Mouse (Mus musculus): ENCODE measurements around the gene C1qb. TPM values are rescaled to one million over a fixed set of nuclear protein-coding genes. Genes with fewer than 3 reads are reported as not detected.

The C1qb gene
- polyA plus RNA-seq, 1 experiment from 2014 or later = 80.6 TPM

DNA sequence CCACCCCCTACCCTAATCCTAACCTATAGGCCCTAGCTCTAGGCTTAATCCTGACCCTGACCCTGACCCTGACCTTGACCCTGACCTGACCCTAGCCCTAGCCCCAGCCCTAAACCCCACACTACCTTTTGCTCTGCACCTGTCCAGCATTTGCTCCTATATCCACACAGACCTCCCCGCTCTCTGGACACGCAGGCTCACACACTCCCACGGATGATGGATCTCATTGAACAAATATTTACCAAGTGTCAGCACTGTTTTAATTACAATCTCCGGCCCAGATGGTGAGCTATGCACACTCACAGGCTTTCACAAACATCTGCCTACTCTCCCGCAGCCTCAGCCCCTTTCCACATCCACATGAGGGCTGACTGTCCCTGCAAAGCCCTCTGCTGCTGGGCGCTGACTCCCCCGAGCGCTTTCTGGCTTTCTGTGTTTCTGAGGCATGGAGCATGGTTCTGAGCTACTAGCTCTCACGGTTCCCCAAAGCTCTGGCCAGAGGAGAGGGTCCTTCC lies 12.2 kb upstream of the C1qb start:
- 13% methylated on average over 9 of the region's 9 CpGs for WGBS
- TF ChIP-seq EP300 (optimal IDR thresholded peaks at IDR 0.05) (no peak), CTCF (IDR thresholded peaks at IDR 0.05; ENCODE audit: low read depth) (no peak)
- Histone ChIP-seq H3K36me3 (ENCODE audit: control insufficient read depth, insufficient read depth, low read length) (no peaks in the 10 kb centered on the region), H3K9ac (ENCODE audit: low read length) (no peak overlapping the region), H3K4me1 (replicated peaks; ENCODE audit: control insufficient read depth, insufficient read depth) (no peaks in the 10 kb centered on the region), H3K4me2 (replicated peaks; ENCODE audit: low read depth) (no peak overlapping the region), H3K4me3 (ENCODE audit: low read depth, low read length) (peak overlapping the region; percentile 8; the same call in 1 of the 2 replicates), H3K27me3 (ENCODE audit: control insufficient read depth, insufficient read depth, low read length) (no peaks in the 10 kb centered on the region), H3K27ac (replicated peaks) (no peak overlapping the region), H3K9me3 (ENCODE audit: control insufficient read depth, low read length) (no peaks in the 10 kb centered on the region)
- DNase-seq (ENCODE audit: low spot score) = no peak
- ATAC-seq (ENCODE audit: low FRiP score, low TSS enrichment) = peak; percentile 47; the same call in 1 of the 2 replicates

DNA sequence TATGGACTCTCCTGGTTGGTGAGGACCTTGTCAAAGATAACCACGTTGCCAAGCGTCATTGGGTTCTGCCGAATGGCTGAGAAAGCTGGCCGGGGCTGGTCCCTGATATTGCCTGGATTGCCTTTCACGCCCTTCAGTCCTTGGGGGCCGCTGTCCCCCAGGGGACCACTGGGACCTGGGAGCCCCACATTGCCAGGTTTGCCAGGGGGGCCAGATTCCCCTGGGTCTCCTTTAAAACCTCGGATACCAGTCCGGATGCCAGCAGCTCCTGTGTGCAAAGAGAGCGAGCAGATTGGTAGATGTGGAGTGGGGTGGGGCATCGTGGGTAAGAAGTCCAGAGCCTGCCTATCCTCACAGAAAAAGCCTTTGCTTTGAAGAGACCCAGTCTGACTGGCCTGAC lies 10.5 kb upstream of the C1qb start:
- Histone ChIP-seq H3K9ac (ENCODE audit: low read length) (no peak overlapping the region), H3K27me3 (ENCODE audit: control insufficient read depth, insufficient read depth, low read length) (no peaks in the 10 kb centered on the region)

DNA sequence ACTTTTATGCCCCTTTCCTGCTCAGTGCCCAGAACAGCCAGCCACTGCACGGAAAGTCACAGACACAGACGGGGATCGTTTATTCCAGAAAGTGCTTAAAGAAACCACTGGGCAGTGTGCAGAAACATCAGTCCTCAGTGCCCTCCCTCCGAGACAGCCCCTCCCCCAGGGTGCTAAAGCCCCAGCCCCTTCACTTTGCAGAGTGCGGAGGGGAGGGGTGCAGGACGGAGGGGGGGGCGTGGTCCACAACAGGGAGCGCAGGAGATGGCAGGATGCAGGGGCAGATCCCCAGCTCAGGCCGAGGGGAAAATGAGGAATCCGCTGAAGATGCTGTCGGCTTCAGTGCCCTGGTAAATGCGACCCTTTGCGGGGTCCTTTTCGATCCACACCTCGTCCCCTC lies 9.9 kb upstream of the C1qb start:
- Histone ChIP-seq H3K4me2 (replicated peaks; ENCODE audit: low read depth) (no peak overlapping the region), H3K27ac (replicated peaks) (no peak overlapping the region), H3K9me3 (ENCODE audit: control insufficient read depth, low read length) (no peaks in the 10 kb centered on the region), H3K27me3 (ENCODE audit: control insufficient read depth, insufficient read depth, low read length) (no peaks in the 10 kb centered on the region), H3K36me3 (ENCODE audit: control insufficient read depth, insufficient read depth, low read length) (no peaks in the 10 kb centered on the region), H3K9ac (ENCODE audit: low read length) (no peak overlapping the region), H3K4me1 (replicated peaks; ENCODE audit: control insufficient read depth, insufficient read depth) (no peaks in the 10 kb centered on the region), H3K4me3 (ENCODE audit: low read depth, low read length) (no peak overlapping the region)
- TF ChIP-seq EP300 (optimal IDR thresholded peaks at IDR 0.05) = no peak
- TF ChIP-seq CTCF (IDR thresholded peaks at IDR 0.05; ENCODE audit: low read depth) = no peak
- WGBS = 12% methylated on average over 15 of the region's 15 CpGs
- no peak for DNase-seq (ENCODE audit: low spot score)
- ATAC-seq (ENCODE audit: low FRiP score, low TSS enrichment) = no peak

More for the DNA sequence above, 10.5 kb upstream of the C1qb start:
- no peaks in the 10 kb centered on the region for H3K36me3 ChIP-seq (ENCODE audit: control insufficient read depth, insufficient read depth, low read length)
- H3K4me1 ChIP-seq (replicated peaks; ENCODE audit: control insufficient read depth, insufficient read depth) = no peaks in the 10 kb centered on the region
- ATAC-seq (ENCODE audit: low FRiP score, low TSS enrichment) (no peak), DNase-seq (ENCODE audit: low spot score) (no peak)
- no peak overlapping the region for H3K4me3 ChIP-seq (ENCODE audit: low read depth, low read length)
- no peak for TF ChIP-seq CTCF (IDR thresholded peaks at IDR 0.05; ENCODE audit: low read depth)
- TF ChIP-seq EP300 (optimal IDR thresholded peaks at IDR 0.05) = no peak
- H3K9me3 ChIP-seq (ENCODE audit: control insufficient read depth, low read length) = no peaks in the 10 kb centered on the region
- H3K27ac ChIP-seq (replicated peaks) = no peak overlapping the region
- H3K4me2 ChIP-seq (replicated peaks; ENCODE audit: low read depth) = no peak overlapping the region
- WGBS = 29% methylated on average over 10 of the region's 10 CpGs

DNA sequence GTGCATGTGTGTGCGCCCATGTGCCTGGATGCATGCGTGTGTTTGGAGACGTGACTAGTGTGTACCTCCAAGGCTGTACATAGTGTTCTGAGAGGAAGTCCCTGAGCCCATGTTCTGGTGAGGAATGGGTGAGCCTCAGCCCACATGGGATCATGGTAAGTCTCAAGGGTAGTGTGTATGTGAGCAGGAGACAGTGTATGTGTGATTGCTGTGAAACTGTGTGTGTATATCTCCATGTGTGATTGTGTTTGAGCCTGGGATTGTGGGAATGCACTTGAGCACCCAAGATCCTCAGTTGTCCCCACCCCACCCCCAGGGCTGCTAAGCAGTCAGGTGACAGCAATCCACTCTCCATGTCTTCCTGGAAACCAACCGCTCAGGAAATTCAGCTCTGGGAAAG lies 8.8 kb upstream of the C1qb start:
- no peak for ATAC-seq (ENCODE audit: low FRiP score, low TSS enrichment)
- Histone ChIP-seq H3K27ac (replicated peaks) (no peak overlapping the region), H3K9ac (ENCODE audit: low read length) (no peak overlapping the region), H3K9me3 (ENCODE audit: control insufficient read depth, low read length) (no peaks in the 10 kb centered on the region), H3K36me3 (ENCODE audit: control insufficient read depth, insufficient read depth, low read length) (no peaks in the 10 kb centered on the region), H3K4me2 (replicated peaks; ENCODE audit: low read depth) (no peak overlapping the region), H3K27me3 (ENCODE audit: control insufficient read depth, insufficient read depth, low read length) (no peaks in the 10 kb centered on the region), H3K4me1 (replicated peaks; ENCODE audit: control insufficient read depth, insufficient read depth) (no peaks in the 10 kb centered on the region), H3K4me3 (ENCODE audit: low read depth, low read length) (no peak overlapping the region)
- no peak for DNase-seq (ENCODE audit: low spot score)
- WGBS = 63% methylated on average over 4 of the region's 4 CpGs
- TF ChIP-seq EP300 (optimal IDR thresholded peaks at IDR 0.05) (no peak), CTCF (IDR thresholded peaks at IDR 0.05; ENCODE audit: low read depth) (no peak)

DNA sequence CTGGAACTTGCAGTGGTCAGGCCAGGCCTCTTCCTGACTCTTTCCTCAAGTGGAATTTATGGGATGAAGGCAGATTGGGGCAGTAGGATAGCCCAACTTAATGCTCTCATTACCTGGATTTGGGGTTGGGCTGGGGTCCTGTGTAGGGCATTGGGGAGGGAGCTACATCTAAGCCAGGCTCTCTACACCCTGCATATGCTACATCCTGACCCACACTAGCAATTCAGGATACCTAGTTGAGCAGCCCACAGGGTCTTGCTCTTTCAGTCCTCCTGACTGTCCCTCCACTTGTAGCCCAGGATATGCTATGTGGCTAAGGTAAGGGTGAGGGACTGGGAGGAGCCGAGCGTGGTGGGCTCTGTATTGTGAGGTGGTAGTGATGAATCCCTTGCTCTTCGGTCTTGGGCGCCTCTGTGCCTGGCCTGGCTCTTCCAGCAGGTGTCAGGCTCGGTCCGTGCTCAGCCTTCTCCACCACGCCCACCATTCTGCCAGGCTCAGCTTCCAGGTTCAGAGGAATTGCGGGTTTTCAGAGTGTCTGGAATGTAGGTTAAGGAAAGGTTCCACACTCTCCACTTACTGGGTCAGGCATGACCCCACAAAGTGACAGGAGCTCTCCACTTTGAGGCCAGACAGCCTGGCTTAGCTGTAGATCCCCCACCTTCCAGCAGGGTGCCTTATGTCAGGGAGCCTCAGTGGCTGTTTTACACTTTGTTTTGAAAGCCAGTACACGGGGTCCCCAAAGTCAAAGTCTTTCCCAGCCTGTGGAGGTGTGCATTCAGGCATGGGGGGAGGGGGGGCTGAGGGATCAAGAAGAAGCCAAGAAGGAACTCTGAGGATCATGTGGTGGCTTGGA lies 7.9 kb upstream of the C1qb start:
- Histone ChIP-seq H3K4me3 (ENCODE audit: low read depth, low read length) (no peak overlapping the region), H3K27me3 (ENCODE audit: control insufficient read depth, insufficient read depth, low read length) (no peaks in the 10 kb centered on the region), H3K36me3 (ENCODE audit: control insufficient read depth, insufficient read depth, low read length) (no peaks in the 10 kb centered on the region), H3K4me2 (replicated peaks; ENCODE audit: low read depth) (no peak overlapping the region), H3K4me1 (replicated peaks; ENCODE audit: control insufficient read depth, insufficient read depth) (no peaks in the 10 kb centered on the region), H3K9ac (ENCODE audit: low read length) (no peak overlapping the region), H3K9me3 (ENCODE audit: control insufficient read depth, low read length) (no peaks in the 10 kb centered on the region), H3K27ac (replicated peaks) (no peak overlapping the region)
- ATAC-seq (ENCODE audit: low FRiP score, low TSS enrichment) (0 out of 2 replicates have a peak, but pooled peaks have one; percentile 27), DNase-seq (ENCODE audit: low spot score) (peak; percentile 64)
- WGBS = 5% methylated on average over 9 of the region's 9 CpGs
- no peak for TF ChIP-seq EP300 (optimal IDR thresholded peaks at IDR 0.05)
- peak; percentile 84 for TF ChIP-seq CTCF (IDR thresholded peaks at IDR 0.05; ENCODE audit: low read depth)

DNA sequence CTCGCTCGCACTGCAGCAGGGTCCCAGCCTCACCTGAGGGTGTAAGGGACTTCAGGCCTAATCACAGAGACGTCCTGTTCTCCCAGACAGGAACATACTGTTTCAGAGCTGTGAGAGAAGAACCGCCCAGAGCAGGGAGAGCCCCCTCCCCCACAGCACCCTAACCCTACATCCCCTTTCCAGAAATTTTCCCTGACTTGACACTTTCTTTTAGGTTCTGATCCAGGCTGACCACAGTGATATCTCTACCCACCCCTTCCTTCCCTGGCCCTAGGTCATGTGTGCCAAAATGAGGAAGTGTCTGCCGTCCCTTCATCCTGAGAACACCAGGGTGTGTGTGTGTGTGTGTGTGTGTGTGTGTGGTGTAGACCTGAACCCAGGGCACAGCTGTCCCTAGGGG lies 6.8 kb upstream of the C1qb start, which contains the start of gene C1qc:
TSS of gene C1qc (minus strand) at position 255 of the 400 bp plus-strand sequence.
- no peaks in the 10 kb centered on the region for H3K4me1 ChIP-seq (replicated peaks; ENCODE audit: control insufficient read depth, insufficient read depth)
- no peaks in the 10 kb centered on the region for H3K36me3 ChIP-seq (ENCODE audit: control insufficient read depth, insufficient read depth, low read length)
- H3K9ac ChIP-seq (ENCODE audit: low read length) = no peak within 1 kb of the TSS
- H3K4me2 ChIP-seq (replicated peaks; ENCODE audit: low read depth) = no peak within 1 kb of the TSS
- 54% methylated on average over 5 of the region's 5 CpGs for WGBS
- H3K27ac ChIP-seq (replicated peaks) = no peak within 1 kb of the TSS
- no peaks in the 10 kb centered on the region for H3K27me3 ChIP-seq (ENCODE audit: control insufficient read depth, insufficient read depth, low read length)
- TF ChIP-seq CTCF (IDR thresholded peaks at IDR 0.05; ENCODE audit: low read depth) (no peak), EP300 (optimal IDR thresholded peaks at IDR 0.05) (no peak)
- H3K4me3 ChIP-seq (ENCODE audit: low read depth, low read length) = no peak within 1 kb of the TSS
- H3K9me3 ChIP-seq (ENCODE audit: control insufficient read depth, low read length) = no peaks in the 10 kb centered on the region
- no peak for DNase-seq (ENCODE audit: low spot score)
- ATAC-seq (ENCODE audit: low FRiP score, low TSS enrichment) = peak; percentile 11; the same call in 1 of the 2 replicates
